Mouse (Mus musculus) myocyte (in vitro differentiated cells): ENCODE results near the gene Agap1.

Experiments
- MAX ChIP-seq: IDR thresholded peaks from one replicate; pipeline ENCODE4 v1.6.1; 2011; ENCODE audit warnings: low read depth, mild to moderate bottlenecking, control low read depth
- POLR2A ChIP-seq: IDR thresholded peaks from one replicate; pipeline ENCODE4 v1.6.1; 2011; ENCODE audit warnings: low read depth, mild to moderate bottlenecking, control low read depth, moderate library complexity; ENCODE audit not compliant: insufficient read length
- TCF3 ChIP-seq: IDR thresholded peaks from one replicate; pipeline ENCODE4 v1.6.1; 2011; ENCODE audit warnings: low read depth, control low read depth; ENCODE audit not compliant: insufficient read length

- no peak for TF ChIP-seq POLR2A
- TF ChIP-seq TCF3 = no peak
- TF ChIP-seq MAX = no peak
Observed at GRCm38 (mm10) chr1:89421401-89421800, 33.2 kb upstream of the Agap1 start.
